24 mouse cellular contexts compared by ENCODE assay signal in genomic region chr8:60746486-60746885, GRCm38 (mm10).
A peak's percentile ranks its signal among the peaks of the same experiment; 100 is the strongest.
DNase-seq lines count a peak whose midpoint lies in the region; ATAC-seq and TF ChIP-seq lines count a peak whose summit lies in the region.
"Had no signal": no experiment of that assay in that cellular context is flagged by ENCODE, and none has a peak within 500 bp of the region (broad histone marks: within the 10 kb centered on the region; RNA-seq: fewer than 3 reads in every experiment).

No protein-coding gene starts in this region.

- no peak for TF ChIP-seq POLR2A in brain, embryonic 14.5 days (IDR thresholded peaks at IDR 0.05; ENCODE audit: borderline replicate concordance, extremely low read depth, insufficient read depth, insufficient read length, poor library complexity, severe bottlenecking)

- 49% methylated on average over 3 of the region's 3 CpGs for WGBS in midbrain, postnatal 0 days
- WGBS in midbrain, embryonic 15.5 days, result 57% methylated on average over 3 of the region's 3 CpGs
- WGBS in limb, embryonic 10.5 days, result 89% methylated on average over 3 of the region's 3 CpGs

- no peak overlapping the region for H3K27ac ChIP-seq in midbrain, postnatal 0 days (ENCODE audit: low read depth, low read length)
- no peak overlapping the region for H3K27ac ChIP-seq in midbrain, embryonic 15.5 days
- no peak overlapping the region for H3K27ac ChIP-seq in limb, embryonic 10.5 days
- H3K27ac ChIP-seq: embryonic facial prominence, embryonic 12.5 days; forebrain, embryonic 12.5 days; heart, embryonic 15.5 days; hindbrain, embryonic 14.5 days; kidney, postnatal 0 days; limb, embryonic 13.5 days; liver, embryonic 12.5 days; midbrain, embryonic 10.5 days had no signal

- no peak for TF ChIP-seq CTCF in midbrain, postnatal 0 days (IDR thresholded peaks at IDR 0.05)
- TF ChIP-seq CTCF in brain, embryonic 14.5 days (IDR thresholded peaks at IDR 0.05; ENCODE audit: borderline replicate concordance, extremely low read depth, insufficient read depth, insufficient read length), result no peak

- DNase-seq in cerebellum, postnatal 14 days, result peak; percentile 12 to 14
- DNase-seq in cerebellum, adult 8-10 months, result no peak
- DNase-seq in kidney, adult 18-20 months, result peak; percentile 27
- DNase-seq in kidney, postnatal 4 days, result no peak
- peak; percentile 6 for DNase-seq in midbrain, postnatal 0 days (ENCODE audit: low spot score)
- DNase-seq in brain, embryonic 14.5 days (ENCODE audit: low read depth), result peak; percentile 48
- no peak for DNase-seq in limb, embryonic 10.5 days (ENCODE audit: low spot score)
- DNase-seq: adrenal gland, adult 8-10 months; cerebellum, adult 9-11 months; lung, adult 18-20 months; lung, postnatal 10 days; right cerebral cortex, postnatal 14 days; thymus, postnatal 25 days had no signal

- no peaks in the 10 kb centered on the region for H3K9me3 ChIP-seq in midbrain, postnatal 0 days (ENCODE audit: low read length)
- no peaks in the 10 kb centered on the region for H3K9me3 ChIP-seq in midbrain, embryonic 15.5 days
- H3K9me3 ChIP-seq in limb, embryonic 10.5 days (replicated peaks), result no peaks in the 10 kb centered on the region
- H3K9me3 ChIP-seq: embryonic facial prominence, embryonic 12.5 days; forebrain, embryonic 12.5 days; heart, embryonic 15.5 days; limb, embryonic 13.5 days; liver, embryonic 12.5 days had no signal

- H3K27me3 ChIP-seq in midbrain, postnatal 0 days (ENCODE audit: insufficient read depth, low read length), result no peaks in the 10 kb centered on the region
- H3K27me3 ChIP-seq in midbrain, embryonic 15.5 days (replicated peaks), result no peaks in the 10 kb centered on the region
- no peaks in the 10 kb centered on the region for H3K27me3 ChIP-seq in limb, embryonic 10.5 days (ENCODE audit: low read depth, poor library complexity, severe bottlenecking)
- H3K27me3 ChIP-seq: embryonic facial prominence, embryonic 12.5 days; forebrain, embryonic 12.5 days; heart, embryonic 15.5 days; limb, embryonic 13.5 days; liver, embryonic 12.5 days; Patski had no signal

- no peak for ATAC-seq in midbrain, postnatal 0 days (ENCODE audit: low FRiP score)
- ATAC-seq in midbrain, embryonic 15.5 days (replicated peaks), result no peak
- ATAC-seq: CD4-positive, CD25-positive, alpha-beta regulatory T cell, adult 4 months; liver, embryonic 12.5 days; Patski had no signal

- H3K36me3 ChIP-seq in midbrain, postnatal 0 days (ENCODE audit: insufficient read depth, low read length), result no peaks in the 10 kb centered on the region
- no peaks in the 10 kb centered on the region for H3K36me3 ChIP-seq in midbrain, embryonic 15.5 days (replicated peaks)
- no peaks in the 10 kb centered on the region for H3K36me3 ChIP-seq in limb, embryonic 10.5 days
- H3K36me3 ChIP-seq: embryonic facial prominence, embryonic 12.5 days; forebrain, embryonic 12.5 days; heart, embryonic 15.5 days; limb, embryonic 13.5 days; liver, embryonic 12.5 days; midbrain, embryonic 10.5 days had no signal

- H3K9ac ChIP-seq in midbrain, postnatal 0 days (replicated peaks; ENCODE audit: low read length, poor library complexity, severe bottlenecking), result no peak overlapping the region
- no peak overlapping the region for H3K9ac ChIP-seq in midbrain, embryonic 15.5 days
- H3K9ac ChIP-seq: embryonic facial prominence, embryonic 12.5 days; forebrain, embryonic 12.5 days; heart, embryonic 15.5 days; hindbrain, embryonic 14.5 days; limb, embryonic 13.5 days; liver, embryonic 12.5 days had no signal

- H3K4me1 ChIP-seq in midbrain, postnatal 0 days (ENCODE audit: insufficient read depth, low read length), result no peaks in the 10 kb centered on the region
- no peaks in the 10 kb centered on the region for H3K4me1 ChIP-seq in midbrain, embryonic 15.5 days
- no peaks in the 10 kb centered on the region for H3K4me1 ChIP-seq in limb, embryonic 10.5 days
- H3K4me1 ChIP-seq: embryonic facial prominence, embryonic 12.5 days; forebrain, embryonic 12.5 days; heart, embryonic 15.5 days; limb, embryonic 13.5 days; liver, embryonic 12.5 days; midbrain, embryonic 10.5 days had no signal

- no peak overlapping the region for H3K4me3 ChIP-seq in midbrain, postnatal 0 days (ENCODE audit: low read depth, low read length)
- no peak overlapping the region for H3K4me3 ChIP-seq in midbrain, embryonic 15.5 days
- no peak overlapping the region for H3K4me3 ChIP-seq in limb, embryonic 10.5 days
- H3K4me3 ChIP-seq: embryonic facial prominence, embryonic 12.5 days; forebrain, embryonic 12.5 days; heart, embryonic 15.5 days; limb, embryonic 13.5 days; liver, embryonic 12.5 days; midbrain, embryonic 10.5 days had no signal

- no peak overlapping the region for H3K4me2 ChIP-seq in midbrain, postnatal 0 days (ENCODE audit: low read depth, low read length, poor library complexity, severe bottlenecking)
- H3K4me2 ChIP-seq in midbrain, embryonic 15.5 days, result no peak overlapping the region
- H3K4me2 ChIP-seq: embryonic facial prominence, embryonic 12.5 days; forebrain, embryonic 12.5 days; heart, embryonic 15.5 days; hindbrain, embryonic 14.5 days; limb, embryonic 13.5 days; liver, embryonic 12.5 days had no signal

Comparison
In these comparisons a context has a peak if more than half of its experiments do, and no peak if none do; other contexts are left out.
1. DNase-seq: peak in cerebellum, postnatal 14 days (2 of 2), kidney, adult 18-20 months (single experiment), midbrain, postnatal 0 days (single experiment) and brain, embryonic 14.5 days (single experiment); none in cerebellum, adult 8-10 months (single experiment), kidney, postnatal 4 days (0 of 2) and limb, embryonic 10.5 days (single experiment).